Mouse (Mus musculus) lung, adult 2 months (tissue): ENCODE data around the gene Sec24a.

Experiments used
- CTCF ChIP-seq: fragments of 200-500 bp; IDR thresholded peaks from 2 replicates; pipeline ENCODE4 v1.5.1; 2011; ENCODE audit warnings: mild to moderate bottlenecking, low read length, control low read depth; ENCODE audit not compliant: insufficient read depth
- POLR2A ChIP-seq: fragments of 200-500 bp; IDR thresholded peaks from 2 replicates; pipeline ENCODE4 v1.6.1; 2011; ENCODE audit warnings: low read depth, mild to moderate bottlenecking, control low read depth, low read length, borderline replicate concordance; ENCODE audit errors: extremely low read depth

DNA sequence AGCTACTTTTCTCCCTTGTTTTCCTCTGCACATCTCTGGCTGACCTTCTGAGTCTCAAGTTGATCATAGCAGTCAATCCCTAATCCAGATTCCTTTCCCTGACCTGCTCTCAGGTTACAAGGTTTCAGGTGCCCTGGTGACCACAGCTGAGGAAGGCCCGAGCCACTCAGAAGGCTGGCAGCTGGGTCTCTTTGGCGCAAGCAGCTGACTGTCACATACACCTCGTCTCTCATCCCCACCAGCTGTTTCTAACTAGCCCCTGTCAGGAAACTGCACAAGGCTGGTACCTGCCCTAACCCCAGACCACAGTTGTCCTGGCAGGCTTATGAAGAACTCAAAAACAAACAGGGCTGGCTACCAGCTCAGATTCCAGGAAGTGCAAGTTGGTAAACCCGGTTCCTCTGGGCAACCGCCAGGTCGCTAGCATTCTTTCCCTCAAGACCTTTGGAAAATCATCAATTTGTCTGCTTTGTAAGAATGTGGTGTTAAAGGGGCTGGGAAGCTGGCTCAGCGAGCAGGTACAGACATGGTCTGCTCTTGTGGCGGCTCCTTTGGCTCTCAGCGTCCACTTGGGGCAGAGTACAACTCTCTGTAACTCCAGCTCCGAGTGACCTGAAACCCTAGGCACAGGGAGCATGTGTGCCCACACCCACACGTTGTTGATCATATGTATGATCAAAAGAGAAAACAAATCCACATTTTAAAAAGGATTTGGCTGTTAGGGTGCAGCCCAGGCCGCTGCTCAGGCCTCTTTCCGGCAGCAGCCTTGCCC lies 43.9 kb upstream of the Sec24a start:
- TF ChIP-seq CTCF, result no peak
- TF ChIP-seq POLR2A, result no peak
